Mouse (Mus musculus) embryonic facial prominence, embryonic 15.5 days (tissue): Measurements from ENCODE around the gene Actbl2. TPM values are rescaled to one million over a fixed set of nuclear protein-coding genes. Genes with fewer than 3 reads are reported as not detected.

Experiments used
- ATAC-seq: fragments of 200-750 bp; cut with Nextera tagmentation; 2 replicates; pipeline ENCODE4 v1.8.0; 2017; ENCODE audit warnings: low read depth, moderate TSS enrichment; ENCODE audit not compliant: insufficient number of reproducible peaks, low FRiP score, low TSS enrichment
- H3K27ac ChIP-seq: fragments of 300-500 bp; sonication (generic); replicated peaks from 2 replicates; pipeline ENCODE4 v1.5.1; 2015; ENCODE audit warnings: mild to moderate bottlenecking, inconsistent platforms
- H3K27me3 ChIP-seq: fragments of 300-500 bp; sonication (generic); 2 replicates; pipeline ENCODE4 v1.6.1; 2015; ENCODE audit warnings: inconsistent platforms
- H3K36me3 ChIP-seq: fragments of 300-500 bp; sonication (generic); 2 replicates; pipeline ENCODE4 v1.6.1; 2015; ENCODE audit warnings: mild to moderate bottlenecking, inconsistent platforms
- H3K4me1 ChIP-seq: fragments of 300-500 bp; sonication (generic); 2 replicates; pipeline ENCODE4 v1.6.1; 2015; ENCODE audit warnings: inconsistent platforms
- H3K4me2 ChIP-seq: fragments of 300-500 bp; sonication (generic); replicated peaks from 2 replicates; pipeline ENCODE4 v1.6.1; 2015; ENCODE audit warnings: mild to moderate bottlenecking, inconsistent platforms
- H3K4me3 ChIP-seq: fragments of 300-500 bp; sonication (generic); replicated peaks from 2 replicates; pipeline ENCODE4 v1.5.1; 2015; ENCODE audit warnings: mild to moderate bottlenecking, inconsistent platforms
- H3K9ac ChIP-seq: fragments of 300-500 bp; sonication (generic); 2 replicates; pipeline ENCODE4 v1.6.1; 2015; ENCODE audit warnings: inconsistent platforms
- H3K9me3 ChIP-seq: fragments of 300-500 bp; sonication (generic); replicated peaks from 2 replicates; pipeline ENCODE4 v1.6.1; 2016; ENCODE audit warnings: inconsistent platforms
- WGBS: fragments of 180-500 bp; shearing (Covaris S2); methylation state at CpG from one replicate; pipeline ENCODE4 v1.1.7; 2015; 5-methylcytosine and 5-hydroxymethylcytosine counted together
- polyA plus RNA-seq: library from polyadenylated mRNA; unstranded; fragments of >200 nt; fragmentation: Nextera tagmentation; extraction: Ambion mirVana; gene quantifications from 2 replicates; pipeline ENCODE4 v1.2.1, GENCODE M21; 2015

Actbl2 gene
- polyA plus RNA-seq, 1 experiment from 2014 or later, result 0.13 TPM

GRCm38 (mm10) chr13:111300846-111301245 lies 46.0 kb downstream of the Actbl2 start:
- H3K27ac ChIP-seq, result no peak overlapping the region
- no peaks in the 10 kb centered on the region for H3K4me1 ChIP-seq
- H3K4me3 ChIP-seq, result no peak overlapping the region
- no peak overlapping the region for H3K9ac ChIP-seq
- ATAC-seq, result no peak
- 91% methylated on average over 3 of the region's 3 CpGs for WGBS
- H3K27me3 ChIP-seq, result no peaks in the 10 kb centered on the region
- H3K36me3 ChIP-seq, result no peaks in the 10 kb centered on the region
- H3K9me3 ChIP-seq, result no peaks in the 10 kb centered on the region
- no peak overlapping the region for H3K4me2 ChIP-seq

GRCm38 (mm10) chr13:111301431-111301830 lies 46.6 kb downstream of the Actbl2 start:
- H3K4me2 ChIP-seq, result no peak overlapping the region
- no peak overlapping the region for H3K9ac ChIP-seq
- no peaks in the 10 kb centered on the region for H3K4me1 ChIP-seq
- H3K9me3 ChIP-seq, result no peaks in the 10 kb centered on the region
- H3K4me3 ChIP-seq, result no peak overlapping the region
- ATAC-seq, result no peak
- no peak overlapping the region for H3K27ac ChIP-seq
- no peaks in the 10 kb centered on the region for H3K27me3 ChIP-seq
- 74% methylated on average over 2 of the region's 2 CpGs for WGBS
- H3K36me3 ChIP-seq, result no peaks in the 10 kb centered on the region

GRCm38 (mm10) chr13:111304194-111304593 lies 49.4 kb downstream of the Actbl2 start:
- Histone ChIP-seq H3K36me3 (no peaks in the 10 kb centered on the region), H3K9me3 (no peaks in the 10 kb centered on the region), H3K27ac (no peak overlapping the region), H3K4me2 (no peak overlapping the region), H3K9ac (no peak overlapping the region), H3K4me3 (no peak overlapping the region), H3K4me1 (no peaks in the 10 kb centered on the region), H3K27me3 (no peaks in the 10 kb centered on the region)
- WGBS, result 70% methylated on average over 2 of the region's 2 CpGs
- ATAC-seq, result no peak

- Histone ChIP-seq H3K36me3 (no peaks in the 10 kb centered on the region), H3K27ac (no peak overlapping the region), H3K4me1 (no peaks in the 10 kb centered on the region), H3K9me3 (no peaks in the 10 kb centered on the region), H3K9ac (no peak overlapping the region), H3K27me3 (no peaks in the 10 kb centered on the region), H3K4me2 (no peak overlapping the region), H3K4me3 (no peak overlapping the region)
- WGBS, result 90% methylated on average over 5 of the region's 5 CpGs
- no peak for ATAC-seq
Observed at GRCm38 (mm10) chr13:111304736-111305135, 49.9 kb downstream of the Actbl2 start.

Other genes starting within 250 kb of the Actbl2 start
- gene Gpbp1, start 235.1 kb downstream of the Actbl2 start, polyA plus RNA-seq, result 78.5 and 82.1 TPM in 2 replicates